In the genomic region with DNA sequence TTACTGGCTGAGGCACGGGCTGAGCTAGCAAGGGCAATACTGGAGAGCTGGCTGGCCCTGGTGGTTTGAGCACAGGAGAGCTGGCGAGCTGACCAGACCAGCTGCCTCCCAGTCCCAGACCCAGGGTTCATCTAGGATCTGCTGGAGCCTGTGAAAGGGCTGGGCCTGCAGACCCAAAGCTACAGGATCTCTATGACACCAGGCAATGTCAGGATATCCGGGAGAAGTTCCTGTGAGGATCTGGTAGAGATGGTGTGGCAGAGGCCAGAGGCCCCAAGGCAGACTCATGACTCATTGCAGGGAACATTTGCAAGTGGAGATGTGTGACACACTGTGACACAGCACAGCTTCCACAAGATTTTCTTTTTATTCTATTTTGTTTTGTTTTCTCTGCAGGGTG, we compare ENCODE assay signal across 11 mouse cellular contexts. TPM values are rescaled to one million over a fixed set of nuclear protein-coding genes. Genes with fewer than 3 reads are reported as not detected.
A peak's percentile ranks its signal among the peaks of the same experiment; 100 is the strongest.
DNase-seq lines count a peak whose midpoint lies in the region; ATAC-seq and TF ChIP-seq lines count a peak whose summit lies in the region.
"Had no signal": no experiment of that assay in that cellular context is flagged by ENCODE, and none has a peak within 500 bp of the region (broad histone marks: within the 10 kb centered on the region; RNA-seq: fewer than 3 reads in every experiment).

No protein-coding gene starts in this region.

- no peak for DNase-seq in hindbrain, embryonic 10.5 days (ENCODE audit: low spot score)
- DNase-seq in hindbrain, postnatal 0 days (ENCODE audit: low spot score): no peak
- DNase-seq in adrenal gland, adult 8-10 months: peak; percentile 49
- DNase-seq in kidney, postnatal 10 days: peak; percentile 46
- no peak for DNase-seq in thymus, adult 18-20 months
- DNase-seq in cerebellum, adult 8-10 months: no peak
- DNase-seq in spleen, postnatal 36 days (ENCODE audit: low spot score in 2 of 2): no peak
- DNase-seq: cerebellum, postnatal 14 days; layer of hippocampus, postnatal 36 days had no signal

- H3K4me1 ChIP-seq in hindbrain, embryonic 10.5 days (replicated peaks): peaks cover 23% of the 10 kb centered on the region
- H3K4me1 ChIP-seq in hindbrain, postnatal 0 days (ENCODE audit: insufficient read depth, low read length): peaks cover 9% of the 10 kb centered on the region; the same call in 1 of the 2 replicates

- H3K4me2 ChIP-seq in hindbrain, postnatal 0 days (ENCODE audit: low read depth, low read length): no peak overlapping the region

- H3K27ac ChIP-seq in hindbrain, embryonic 10.5 days: 0 out of 2 replicates have a peak overlapping the region, but pooled peaks have one; percentile 12
- no peak overlapping the region for H3K27ac ChIP-seq in hindbrain, postnatal 0 days

- no peak overlapping the region for H3K9ac ChIP-seq in hindbrain, postnatal 0 days (replicated peaks; ENCODE audit: low read length)

- ATAC-seq in hindbrain, postnatal 0 days: no peak

- peaks cover 4% of the 10 kb centered on the region; the same call in 1 of the 2 replicates for H3K36me3 ChIP-seq in hindbrain, embryonic 10.5 days
- no peaks in the 10 kb centered on the region for H3K36me3 ChIP-seq in hindbrain, postnatal 0 days (ENCODE audit: insufficient read depth, low read length)
- peaks cover 4% of the 10 kb centered on the region for H3K36me3 ChIP-seq in C2C12 (ENCODE audit: control insufficient read depth, insufficient read depth)

- no peak overlapping the region for H3K4me3 ChIP-seq in hindbrain, embryonic 10.5 days
- no peak overlapping the region for H3K4me3 ChIP-seq in hindbrain, postnatal 0 days (ENCODE audit: low read length)
- H3K4me3 ChIP-seq in C2C12 (ENCODE audit: insufficient read depth, poor library complexity, severe bottlenecking): no peak overlapping the region

- H3ac ChIP-seq in C2C12 (ENCODE audit: control insufficient read depth, insufficient read length, low read depth): no peak overlapping the region

- no peaks in the 10 kb centered on the region for H3K27me3 ChIP-seq in hindbrain, embryonic 10.5 days (ENCODE audit: insufficient read depth, poor library complexity, severe bottlenecking)
- no peaks in the 10 kb centered on the region for H3K27me3 ChIP-seq in hindbrain, postnatal 0 days (ENCODE audit: insufficient read depth, low read length)
- H3K27me3 ChIP-seq in C2C12 (ENCODE audit: control insufficient read depth, insufficient read depth, insufficient read length): no peaks in the 10 kb centered on the region

- no peaks in the 10 kb centered on the region for H3K9me3 ChIP-seq in hindbrain, embryonic 10.5 days
- no peaks in the 10 kb centered on the region for H3K9me3 ChIP-seq in hindbrain, postnatal 0 days (ENCODE audit: low read length)
- H3K9me3 ChIP-seq: G1E had no signal

- TF ChIP-seq CTCF in hindbrain, postnatal 0 days (IDR thresholded peaks at IDR 0.05; ENCODE audit: low read depth): no peak
- no peak for TF ChIP-seq CTCF in C2C12 (IDR thresholded peaks at IDR 0.05; ENCODE audit: control insufficient read depth, insufficient read depth, insufficient read length)

- H3K79me3 ChIP-seq in C2C12 (ENCODE audit: low read depth): peaks cover 1% of the 10 kb centered on the region

- WGBS in hindbrain, embryonic 10.5 days: 90% methylated on average over 3 of the region's 3 CpGs
- WGBS in hindbrain, postnatal 0 days: 84% methylated on average over 3 of the region's 3 CpGs

- no peaks in the 10 kb centered on the region for H3K79me2 ChIP-seq in C2C12 (ENCODE audit: control insufficient read depth, insufficient read depth)

TF ChIP-seq in C2C12, 6 proteins besides CTCF, POLR2A, EP300 and RAD21:
- TF ChIP-seq MYOD1 (IDR thresholded peaks at IDR 0.05; ENCODE audit: control insufficient read depth, insufficient read length, low read depth) (no peak), FOSL1 (IDR thresholded peaks at IDR 0.05; ENCODE audit: insufficient read depth, low read length, poor library complexity, severe bottlenecking) (peak; percentile 50), MAX (IDR thresholded peaks at IDR 0.05) (no peak), CEBPB (IDR thresholded peaks at IDR 0.05; ENCODE audit: low read depth) (no peak)

RNA-seq across cellular contexts. Expression of a gene that starts 14.8 kb away (rescaled TPM):
- polyA plus RNA-seq in hindbrain, embryonic 10.5 days (2016; fragmentation: Nextera tagmentation; extraction: Ambion mirVana): 19.8 and 23.5 TPM in 2 replicates
- total RNA-seq in hindbrain, postnatal 0 days (2014; rRNA removed): 16.6 and 25.8 TPM in 2 replicates
- polyA plus RNA-seq in hindbrain, postnatal 0 days (2015; fragmentation: Nextera tagmentation; extraction: Ambion mirVana): 16.5 and 19.3 TPM in 2 replicates
- polyA plus RNA-seq in C2C12 (2012; fragmentation: generic; extraction: Trizol): 15.1 TPM
- total RNA-seq in adrenal gland, adult 8-10 months (2022): 10 to 100 TPM; 20.8 to 35.1 (median 25.2) TPM

RNA-seq across cellular contexts. Expression of a gene that starts 42.7 kb away (rescaled TPM):
- polyA plus RNA-seq in hindbrain, embryonic 10.5 days (2016; fragmentation: Nextera tagmentation; extraction: Ambion mirVana): 18.2 and 28.9 TPM in 2 replicates
- 366 and 375 TPM in 2 replicates for total RNA-seq in hindbrain, postnatal 0 days (2014; rRNA removed)
- 154 and 163 TPM in 2 replicates for polyA plus RNA-seq in hindbrain, postnatal 0 days (2015; fragmentation: Nextera tagmentation; extraction: Ambion mirVana)
- polyA plus RNA-seq in C2C12 (2012; fragmentation: generic; extraction: Trizol): 15.2 TPM
- total RNA-seq in adrenal gland, adult 8-10 months (2022): 10 to 100 TPM; 12.4 to 30.5 (median 21.9) TPM

Comparison
In these comparisons a context has a peak if more than half of its experiments do, and no peak if none do; other contexts are left out.
1. DNase-seq: peak in adrenal gland, adult 8-10 months (single experiment) and kidney, postnatal 10 days (single experiment); none in hindbrain, embryonic 10.5 days (single experiment), hindbrain, postnatal 0 days (single experiment), thymus, adult 18-20 months (0 of 2), cerebellum, adult 8-10 months (single experiment) and spleen, postnatal 36 days (0 of 2).